Mouse (Mus musculus) embryonic fibroblast, embryonic 13.5 days (primary cell): ENCODE measurements around the gene C1ra.
"Not testable (repeated sequence)": the region's sequence is repeated elsewhere in the genome, so short reads cannot be mapped to it uniquely, and the experiment has no call there.

ENCODE experiments used
- CTCF ChIP-seq: IDR thresholded peaks from 2 replicates; pipeline ENCODE4 v1.5.1; 2011; ENCODE audit warnings: mild to moderate bottlenecking, control low read depth, low read length, moderate library complexity, borderline replicate concordance; ENCODE audit not compliant: insufficient read depth
- POLR2A ChIP-seq: IDR thresholded peaks from 2 replicates; pipeline ENCODE4 v1.6.1; 2011; ENCODE audit warnings: low read depth, mild to moderate bottlenecking, control low read depth, low read length, moderate library complexity

DNA sequence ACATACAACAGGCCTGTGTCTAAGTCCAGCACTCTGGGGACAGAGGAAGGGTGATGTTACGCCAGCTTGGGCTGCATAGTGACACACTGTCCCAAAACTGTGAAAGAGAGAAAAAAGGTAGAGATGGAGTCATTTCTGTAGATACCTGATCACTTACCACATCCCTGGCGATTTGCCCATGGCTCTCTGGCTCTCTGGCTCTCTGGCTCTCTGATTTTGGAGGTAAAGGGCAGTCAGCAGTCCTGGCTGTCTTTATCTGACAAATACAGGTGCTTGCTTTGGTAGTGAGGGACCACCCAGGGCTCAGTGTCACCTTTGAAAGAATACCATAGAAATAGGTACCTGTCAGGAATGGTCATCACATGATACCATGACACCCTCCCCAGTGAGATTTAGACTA, 29.0 kb downstream of the C1ra start:
- TF ChIP-seq CTCF, POLR2A: not testable (repeated sequence)
